ENCODE assay signal across 13 mouse cellular contexts in genomic region chr13:43935284-43935683, GRCm38 (mm10).
DNase-seq lines count a peak whose midpoint lies in the region; ATAC-seq and TF ChIP-seq lines count a peak whose summit lies in the region.
"Had no signal": no experiment of that assay in that cellular context is flagged by ENCODE, and none has a peak within 500 bp of the region (broad histone marks: within the 10 kb centered on the region; RNA-seq: fewer than 3 reads in every experiment).

No protein-coding gene starts in this region.

- CTCF ChIA-PET in Patski (lab: Charles Lee), result no interaction called here

- no peak overlapping the region for H3K4me2 ChIP-seq in hindbrain, postnatal 0 days (ENCODE audit: low read depth, low read length)
- H3K4me2 ChIP-seq in heart, postnatal 0 days (ENCODE audit: low read depth, low read length), result no peak overlapping the region
- H3K4me2 ChIP-seq: heart, embryonic 15.5 days had no signal

- H3K9ac ChIP-seq in hindbrain, postnatal 0 days (replicated peaks; ENCODE audit: low read length), result no peak overlapping the region
- H3K9ac ChIP-seq in heart, postnatal 0 days (replicated peaks; ENCODE audit: low read depth, low read length), result no peak overlapping the region
- H3K9ac ChIP-seq: forebrain, postnatal 0 days; heart, embryonic 15.5 days had no signal

- H3K4me3 ChIP-seq in hindbrain, postnatal 0 days (ENCODE audit: low read length), result no peak overlapping the region
- H3K4me3 ChIP-seq in hindbrain, embryonic 10.5 days, result no peak overlapping the region
- no peak overlapping the region for H3K4me3 ChIP-seq in heart, postnatal 0 days (ENCODE audit: low read depth, low read length)
- H3K4me3 ChIP-seq: heart, embryonic 15.5 days had no signal

- POLR2A ChIA-PET in Patski (lab: Charles Lee), result interaction anchor here (0.7 kb wide), 1 partner anchor 388 kb away, joined by 4 read pairs; no protein-coding TSS in a partner anchor

- TF ChIP-seq EP300 in heart, postnatal 0 days (IDR thresholded peaks at IDR 0.05; ENCODE audit: low read depth), result no peak

- no peak for TF ChIP-seq CTCF in hindbrain, postnatal 0 days (IDR thresholded peaks at IDR 0.05; ENCODE audit: low read depth)
- no peak for TF ChIP-seq CTCF in Patski (IDR thresholded peaks at IDR 0.05)
- TF ChIP-seq CTCF in heart, postnatal 0 days (IDR thresholded peaks at IDR 0.05; ENCODE audit: low read depth), result no peak

- no peaks in the 10 kb centered on the region for H3K27me3 ChIP-seq in hindbrain, postnatal 0 days (ENCODE audit: insufficient read depth, low read length)
- H3K27me3 ChIP-seq in hindbrain, embryonic 10.5 days (ENCODE audit: insufficient read depth, poor library complexity, severe bottlenecking), result peaks cover 3% of the 10 kb centered on the region; the same call in 1 of the 2 replicates
- H3K27me3 ChIP-seq in Patski, result no peaks in the 10 kb centered on the region
- no peaks in the 10 kb centered on the region for H3K27me3 ChIP-seq in heart, postnatal 0 days (ENCODE audit: control insufficient read depth, insufficient read depth, low read length)
- H3K27me3 ChIP-seq: heart, embryonic 15.5 days had no signal

- H3K27ac ChIP-seq in hindbrain, postnatal 0 days, result no peak overlapping the region
- no peak overlapping the region for H3K27ac ChIP-seq in hindbrain, embryonic 10.5 days
- H3K27ac ChIP-seq in heart, postnatal 0 days (ENCODE audit: low read depth), result no peak overlapping the region
- H3K27ac ChIP-seq: heart, embryonic 15.5 days; macrophage had no signal

- in situ Hi-C loops in Patski (cut with MboI; ENCODE audit: low pct_unique_long_range_greater_than_20kb), result no loop called here

- WGBS in hindbrain, postnatal 0 days, result 75% methylated on average over 6 of the region's 6 CpGs
- 90% methylated on average over 6 of the region's 6 CpGs for WGBS in hindbrain, embryonic 10.5 days
- WGBS in heart, postnatal 0 days, result 68% methylated on average over 6 of the region's 6 CpGs

- H3K36me3 ChIP-seq in hindbrain, postnatal 0 days (ENCODE audit: insufficient read depth, low read length), result no peaks in the 10 kb centered on the region
- H3K36me3 ChIP-seq in hindbrain, embryonic 10.5 days, result no peaks in the 10 kb centered on the region
- no peaks in the 10 kb centered on the region for H3K36me3 ChIP-seq in heart, postnatal 0 days (replicated peaks; ENCODE audit: control insufficient read depth, insufficient read depth, low read length)
- H3K36me3 ChIP-seq: heart, embryonic 15.5 days had no signal

- H3K9me3 ChIP-seq in hindbrain, postnatal 0 days (ENCODE audit: low read length), result no peaks in the 10 kb centered on the region
- 0 out of 2 replicates have a peak, but pooled peaks cover 1% of the 10 kb centered on the region for H3K9me3 ChIP-seq in hindbrain, embryonic 10.5 days
- no peaks in the 10 kb centered on the region for H3K9me3 ChIP-seq in heart, postnatal 0 days (replicated peaks; ENCODE audit: control insufficient read depth, low read length)
- H3K9me3 ChIP-seq: heart, embryonic 15.5 days had no signal

- peaks cover 7% of the 10 kb centered on the region; the same call in 1 of the 2 replicates for H3K4me1 ChIP-seq in hindbrain, postnatal 0 days (ENCODE audit: insufficient read depth, low read length)
- H3K4me1 ChIP-seq in hindbrain, embryonic 10.5 days (replicated peaks), result peaks cover 36% of the 10 kb centered on the region
- no peaks in the 10 kb centered on the region for H3K4me1 ChIP-seq in heart, postnatal 0 days (ENCODE audit: control insufficient read depth, insufficient read depth)
- H3K4me1 ChIP-seq: heart, embryonic 15.5 days had no signal

- DNase-seq in hindbrain, postnatal 0 days (ENCODE audit: low spot score), result peak; percentile 12
- no peak for DNase-seq in hindbrain, embryonic 10.5 days (ENCODE audit: low spot score)
- DNase-seq in Patski (ENCODE audit: low read depth, low spot score), result peak; percentile 82
- DNase-seq in heart, postnatal 0 days (ENCODE audit: low spot score), result peak; percentile 41
- DNase-seq in kidney, postnatal 36 days, result peak; percentile 68 to 70
- DNase-seq in thymus, postnatal 36 days, result no peak
- no peak for DNase-seq in ovary, postnatal 36 days (ENCODE audit: low spot score)
- DNase-seq: forebrain, postnatal 0 days had no signal

- no peak for ATAC-seq in hindbrain, postnatal 0 days
- ATAC-seq in Patski, result peak; percentile 57
- no peak for ATAC-seq in heart, postnatal 0 days (ENCODE audit: insufficient read depth, low read depth)
- ATAC-seq in frontal cortex, adult (ENCODE audit: low TSS enrichment), result no peak
- ATAC-seq: CD4-positive, CD25-positive, alpha-beta regulatory T cell, adult 4 months; forebrain, postnatal 0 days; intestine, embryonic 16.5 days had no signal

Comparison
In these comparisons a context has a peak if more than half of its experiments do, and no peak if none do; other contexts are left out.
1. DNase-seq: peak in hindbrain, postnatal 0 days (single experiment), Patski (single experiment), heart, postnatal 0 days (single experiment) and kidney, postnatal 36 days (2 of 2); none in hindbrain, embryonic 10.5 days (single experiment), thymus, postnatal 36 days (0 of 2) and ovary, postnatal 36 days (single experiment).